Mouse (Mus musculus) left cerebral cortex, adult 11 months (tissue): ENCODE results near the gene Popdc3.
"Not testable (repeated sequence)": the region's sequence is repeated elsewhere in the genome, so short reads cannot be mapped to it uniquely, and the experiment has no call there.

Experiments used
- DNase-seq: peaks from one replicate; pipeline ENCODE4 v3.0.0; 2022; ENCODE audit warnings: low spot score

Gene Popdc3

GRCm38 (mm10) chr10:45314865-45315264 is 137.0 kb downstream of the Popdc3 start:
- DNase-seq = no peak

- no peak for DNase-seq
Measured at GRCm38 (mm10) chr10:45318922-45319321, 141.0 kb downstream of the Popdc3 start.

GRCm38 (mm10) chr10:45320296-45320695 is 142.4 kb downstream of the Popdc3 start:
- no peak for DNase-seq

GRCm38 (mm10) chr10:45324159-45324558 is 146.3 kb downstream of the Popdc3 start:
- no peak for DNase-seq

GRCm38 (mm10) chr10:45328196-45329000 is 150.5 kb downstream of the Popdc3 start:
- DNase-seq = no peak

- no peak for DNase-seq
Measured at GRCm38 (mm10) chr10:45334925-45335324, 157.0 kb downstream of the Popdc3 start.

- peak; percentile 2 for DNase-seq
Measured at GRCm38 (mm10) chr10:45335434-45336422, 157.8 kb downstream of the Popdc3 start, which contains the start of gene Bves. TSS of gene Bves (plus strand) at chr10:45335772.

- no peak for DNase-seq
Measured at GRCm38 (mm10) chr10:45339106-45339505, 161.2 kb downstream of the Popdc3 start.

GRCm38 (mm10) chr10:45344381-45344780 is 166.5 kb downstream of the Popdc3 start:
- no peak for DNase-seq

GRCm38 (mm10) chr10:45345217-45345616 is 167.3 kb downstream of the Popdc3 start:
- DNase-seq = no peak

GRCm38 (mm10) chr10:45348143-45348542 is 170.2 kb downstream of the Popdc3 start:
- not testable (repeated sequence) for DNase-seq

- no peak for DNase-seq
Measured at GRCm38 (mm10) chr10:45356091-45356490, 178.2 kb downstream of the Popdc3 start.

GRCm38 (mm10) chr10:45363396-45363795 is 185.5 kb downstream of the Popdc3 start:
- DNase-seq = no peak

- no peak for DNase-seq
Measured at GRCm38 (mm10) chr10:45366987-45367705, 189.2 kb downstream of the Popdc3 start.
